Mouse (Mus musculus) liver, embryonic 14.5 days (tissue): ENCODE results near the gene AI661453.

Experiments
- CTCF ChIP-seq: IDR thresholded peaks from 2 replicates; pipeline ENCODE4 v1.5.1; 2016; ENCODE audit warnings: antibody characterized with exemption, low read depth, control low read depth
- EP300 ChIP-seq: IDR thresholded peaks from 2 replicates; pipeline ENCODE4 v1.6.1; 2016; ENCODE audit warnings: antibody characterized with exemption, low read depth

DNA sequence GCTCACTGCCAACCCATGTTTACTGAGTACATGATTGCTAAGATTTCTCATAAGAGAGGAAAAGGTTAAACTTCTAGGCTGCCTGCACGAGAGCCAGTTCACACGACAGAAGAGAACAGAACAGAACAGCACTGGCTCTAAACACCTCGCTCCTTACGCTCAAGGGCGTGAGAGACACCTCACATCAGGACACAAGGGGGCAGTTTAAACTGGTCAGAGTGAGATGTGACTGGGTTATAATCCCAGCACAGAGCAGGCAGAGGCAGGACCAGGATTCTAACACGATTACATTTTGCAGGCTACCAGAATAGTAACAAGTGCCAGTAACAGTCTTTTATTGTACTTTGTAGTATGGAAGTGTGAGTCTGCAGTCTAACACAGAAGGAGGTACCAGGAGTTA, 56.3 kb downstream of the AI661453 start:
- TF ChIP-seq CTCF = no peak
- TF ChIP-seq EP300 = no peak
